Mouse (Mus musculus): ENCODE results near the gene Mical1.
A peak's percentile ranks its signal among the peaks of the same experiment; 100 is the strongest.
"Not testable (repeated sequence)": the region's sequence is repeated elsewhere in the genome, so short reads cannot be mapped to it uniquely, and the experiment has no call there.

- peak; percentile 40; the same call in 1 of the 2 replicates for TF ChIP-seq CTCF (IDR thresholded peaks at IDR 0.05; ENCODE audit: control insufficient read depth, insufficient read depth, insufficient replicate concordance, low read depth, low read length)
- not testable (repeated sequence) for TF ChIP-seq POLR2A (IDR thresholded peaks at IDR 0.05; ENCODE audit: control insufficient read depth, low read depth, low read length)
These were observed 29.3 kb downstream of the Mical1 start for GRCm38 (mm10) chr10:41505446-41505845.

All from testis, adult 2 months (tissue).